Mouse (Mus musculus) hindbrain, embryonic 11.5 days (tissue): Measurements from ENCODE around the gene Tgfbi. TPM values are rescaled to one million over a fixed set of nuclear protein-coding genes. Genes with fewer than 3 reads are reported as not detected.

Source experiments
- ATAC-seq: fragments of 200-750 bp; cut with Nextera tagmentation; 2 replicates; pipeline ENCODE4 v1.8.0; 2017; ENCODE audit warnings: mild to moderate bottlenecking, moderate TSS enrichment, moderate library complexity; ENCODE audit not compliant: low FRiP score
- DNase-seq: peaks from one replicate; pipeline ENCODE4 v3.0.0-alpha.2; 2015; ENCODE audit warnings: low spot score
- H3K27ac ChIP-seq: fragments of 300-500 bp; sonication (generic); 2 replicates; pipeline ENCODE4 v1.5.1; 2014; ENCODE audit warnings: mild to moderate bottlenecking, low read depth, low read length
- H3K27me3 ChIP-seq: fragments of 300-500 bp; sonication (generic); 2 replicates; pipeline ENCODE4 v1.6.1; 2014; ENCODE audit warnings: mild to moderate bottlenecking, low read length, moderate library complexity, mixed read lengths; ENCODE audit not compliant: control insufficient read depth, insufficient read depth
- H3K36me3 ChIP-seq: fragments of 300-500 bp; sonication (generic); 2 replicates; pipeline ENCODE4 v1.6.1; 2014; ENCODE audit warnings: mild to moderate bottlenecking, low read length, moderate library complexity, mixed read lengths; ENCODE audit not compliant: control insufficient read depth, insufficient read depth
- H3K4me1 ChIP-seq: fragments of 300-500 bp; sonication (generic); replicated peaks from 2 replicates; pipeline ENCODE4 v1.6.1; 2014; ENCODE audit warnings: low read length, mixed read lengths; ENCODE audit not compliant: control insufficient read depth, insufficient read depth
- H3K4me2 ChIP-seq: fragments of 300-500 bp; sonication (generic); replicated peaks from 2 replicates; pipeline ENCODE4 v1.6.1; 2014; ENCODE audit warnings: mild to moderate bottlenecking, low read depth, low read length
- H3K4me3 ChIP-seq: fragments of 300-500 bp; sonication (generic); 2 replicates; pipeline ENCODE4 v1.5.1; 2014; ENCODE audit warnings: low read depth, low read length
- H3K9ac ChIP-seq: fragments of 300-500 bp; sonication (generic); 2 replicates; pipeline ENCODE4 v1.6.1; 2014; ENCODE audit warnings: low read depth, low read length
- H3K9me3 ChIP-seq: fragments of 300-500 bp; sonication (generic); 2 replicates; pipeline ENCODE4 v1.6.1; 2016; ENCODE audit warnings: low read length; ENCODE audit not compliant: control insufficient read depth
- WGBS: fragments of 180-500 bp; shearing (Covaris S2); extraction: QIAGEN DNeasy Blood & Tissue Kit; methylation state at CpG from one replicate; pipeline ENCODE4 v1.1.7; 2014; 5-methylcytosine and 5-hydroxymethylcytosine counted together
- polyA plus RNA-seq: library from polyadenylated mRNA; unstranded; fragments of >200 nt; fragmentation: Nextera tagmentation; extraction: Ambion mirVana; gene quantifications from 2 replicates; pipeline ENCODE4 v1.2.1, GENCODE M21; 2014

The Tgfbi gene
- polyA plus RNA-seq, 1 experiment from 2014 or later, result 40.0 TPM

DNA sequence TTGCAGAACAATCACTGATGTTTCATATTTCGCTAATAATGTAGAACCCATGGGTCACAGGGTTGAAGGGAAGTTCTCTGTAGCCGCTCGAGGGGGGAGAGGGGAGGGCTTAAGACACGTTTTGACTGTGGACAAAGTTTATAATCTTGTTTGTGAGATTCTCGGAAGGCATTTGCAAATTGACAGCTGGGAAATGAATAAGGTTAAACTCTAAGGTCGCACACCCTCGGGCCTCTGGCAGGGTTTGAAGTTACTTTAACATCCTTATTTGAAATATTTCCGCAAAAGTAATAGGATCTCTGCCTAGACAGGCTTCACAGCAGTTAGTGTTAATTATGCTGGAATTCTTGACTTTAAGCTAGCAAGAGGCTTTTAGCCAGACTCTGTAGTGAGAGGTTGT, 43.1 kb downstream of the Tgfbi start:
- H3K27ac ChIP-seq, result no peak overlapping the region
- no peak overlapping the region for H3K9ac ChIP-seq
- DNase-seq (no peak), ATAC-seq (no peak)
- H3K4me3 ChIP-seq, result no peak overlapping the region
- peaks cover 3% of the 10 kb centered on the region; the same call in 1 of the 2 replicates for H3K4me1 ChIP-seq
- H3K4me2 ChIP-seq, result no peak overlapping the region
- H3K36me3 ChIP-seq, result no peaks in the 10 kb centered on the region
- H3K9me3 ChIP-seq, result no peaks in the 10 kb centered on the region
- WGBS, result 56% methylated on average over 8 of the region's 8 CpGs
- H3K27me3 ChIP-seq, result no peaks in the 10 kb centered on the region

DNA sequence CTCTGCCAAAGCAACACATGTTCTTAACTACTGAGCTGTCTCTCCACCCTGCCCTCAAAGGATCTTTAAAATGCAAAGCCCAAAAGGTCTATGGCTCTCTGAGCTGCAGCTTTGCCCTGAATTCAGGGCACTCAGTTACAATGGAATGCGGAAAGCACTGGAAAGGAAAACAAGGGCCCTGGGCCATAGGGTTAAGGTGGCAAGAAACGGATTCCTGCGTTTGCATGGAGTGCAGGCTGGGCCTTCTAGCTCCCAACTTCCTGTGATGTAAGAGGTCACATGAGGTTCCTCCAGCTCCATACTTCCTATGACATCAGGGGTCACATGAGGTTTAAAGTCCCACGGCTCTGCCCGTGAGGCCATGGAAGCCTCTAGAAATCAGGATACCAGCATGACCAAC, 44.9 kb downstream of the Tgfbi start:
- no peak for ATAC-seq
- no peak overlapping the region for H3K27ac ChIP-seq
- WGBS, result 79% methylated on average over 5 of the region's 5 CpGs

DNA sequence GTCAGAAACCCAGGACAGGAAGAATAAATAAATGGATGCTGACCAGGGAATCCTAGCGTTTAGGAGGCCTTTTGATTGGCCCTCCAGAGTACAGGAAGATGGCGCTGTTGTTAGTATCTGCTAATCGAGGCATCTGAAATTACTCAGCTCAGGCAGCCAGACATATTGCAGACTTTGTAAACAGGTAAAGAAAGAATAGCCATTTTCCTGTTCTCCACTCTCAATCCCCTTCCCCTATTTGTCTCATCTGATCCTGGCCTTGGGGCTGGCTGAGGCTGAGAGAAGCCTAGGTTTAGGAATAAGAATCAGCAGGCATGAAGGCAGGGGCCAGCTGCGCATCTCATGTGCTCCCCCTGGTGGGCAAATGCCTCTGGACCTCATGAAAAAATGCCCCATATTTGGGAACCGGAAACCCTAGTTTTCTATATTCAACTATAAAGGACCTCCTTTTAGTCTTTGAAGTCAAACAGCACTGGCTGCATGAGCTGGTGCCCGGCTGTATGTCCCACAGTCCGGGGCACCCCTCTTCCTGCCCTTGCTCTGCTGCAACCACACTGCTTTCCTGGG, 48.7 kb downstream of the Tgfbi start:
- H3K9ac ChIP-seq, result no peak overlapping the region
- H3K4me1 ChIP-seq, result no peaks in the 10 kb centered on the region
- H3K27me3 ChIP-seq, result no peaks in the 10 kb centered on the region
- no peaks in the 10 kb centered on the region for H3K36me3 ChIP-seq
- H3K4me3 ChIP-seq, result no peak overlapping the region
- DNase-seq (peak; percentile 89), ATAC-seq (no peak)
- H3K9me3 ChIP-seq, result no peaks in the 10 kb centered on the region
- 38% methylated on average over 7 of the region's 7 CpGs for WGBS
- no peak overlapping the region for H3K4me2 ChIP-seq
- H3K27ac ChIP-seq, result no peak overlapping the region

More for the DNA sequence above, 44.9 kb downstream of the Tgfbi start:
- Histone ChIP-seq H3K36me3 (no peaks in the 10 kb centered on the region), H3K4me1 (no peaks in the 10 kb centered on the region), H3K27me3 (no peaks in the 10 kb centered on the region), H3K9me3 (no peaks in the 10 kb centered on the region), H3K4me2 (no peak overlapping the region), H3K4me3 (no peak overlapping the region), H3K9ac (no peak overlapping the region)
- no peak for DNase-seq

DNA sequence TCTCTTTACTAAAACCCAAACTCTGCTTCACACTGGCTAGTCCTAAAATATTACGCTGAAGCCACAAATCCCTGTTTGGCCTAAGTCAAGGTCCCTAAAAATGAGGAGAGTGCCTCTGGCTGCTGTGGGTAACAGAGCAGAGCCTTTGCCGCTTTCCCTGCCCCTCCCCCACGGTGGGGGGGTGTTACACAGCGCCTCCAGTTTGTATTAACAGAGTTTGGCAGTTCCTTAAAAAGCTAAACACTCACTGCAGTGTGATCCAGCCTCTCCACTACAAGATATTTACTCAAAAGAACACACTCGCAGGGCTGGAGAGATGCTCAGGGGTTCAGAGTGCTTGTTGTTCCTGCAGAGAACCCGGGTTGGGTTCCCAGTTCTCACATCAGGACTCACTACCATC, 49.6 kb downstream of the Tgfbi start:
- ATAC-seq (no peak), DNase-seq (no peak)
- Histone ChIP-seq H3K27ac (no peak overlapping the region), H3K36me3 (no peaks in the 10 kb centered on the region), H3K4me3 (no peak overlapping the region), H3K27me3 (no peaks in the 10 kb centered on the region), H3K9ac (no peak overlapping the region), H3K4me2 (no peak overlapping the region), H3K9me3 (no peaks in the 10 kb centered on the region), H3K4me1 (no peaks in the 10 kb centered on the region)
- WGBS, result 69% methylated on average over 6 of the region's 6 CpGs

DNA sequence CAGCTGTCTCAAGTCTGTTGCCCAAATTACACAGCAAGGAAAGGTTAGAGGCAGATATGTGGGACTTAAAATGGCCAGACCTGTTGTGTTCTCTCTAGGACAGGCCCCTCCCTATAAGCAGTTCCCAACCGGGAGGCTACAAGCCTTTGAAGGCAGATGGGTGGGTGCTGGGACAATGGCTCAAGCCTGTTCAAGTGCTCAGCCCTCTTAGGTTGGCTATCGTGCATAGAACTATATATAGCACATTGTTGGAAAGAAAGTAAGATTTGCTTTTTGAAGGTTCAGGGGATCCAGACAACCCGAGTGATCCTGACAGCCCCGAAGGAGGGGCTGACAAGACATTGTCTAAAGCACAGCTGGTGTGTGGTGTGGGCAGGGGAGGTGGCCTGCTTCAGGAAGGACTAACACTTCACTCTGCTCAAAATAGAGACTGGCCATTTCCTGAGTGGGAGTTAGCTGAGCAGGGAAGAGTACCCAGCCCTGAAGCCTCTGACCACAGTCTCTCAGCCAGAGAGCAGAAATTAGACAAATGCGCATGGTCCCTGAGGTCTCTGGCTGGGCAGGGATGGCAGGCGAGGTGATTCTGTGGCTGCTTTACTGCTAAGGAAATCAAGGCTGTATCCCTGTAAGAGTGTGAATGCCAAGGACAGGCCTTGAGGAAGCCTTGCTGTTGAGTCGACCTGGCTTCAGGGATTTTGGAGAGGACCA, 52.7 kb downstream of the Tgfbi start:
- Histone ChIP-seq H3K27me3 (no peaks in the 10 kb centered on the region), H3K9ac (no peak overlapping the region), H3K36me3 (no peaks in the 10 kb centered on the region), H3K9me3 (no peaks in the 10 kb centered on the region), H3K27ac (no peak overlapping the region), H3K4me2 (no peak overlapping the region), H3K4me1 (no peaks in the 10 kb centered on the region), H3K4me3 (no peak overlapping the region)
- WGBS, result 70% methylated on average over 7 of the region's 7 CpGs
- ATAC-seq (no peak), DNase-seq (no peak)

DNA sequence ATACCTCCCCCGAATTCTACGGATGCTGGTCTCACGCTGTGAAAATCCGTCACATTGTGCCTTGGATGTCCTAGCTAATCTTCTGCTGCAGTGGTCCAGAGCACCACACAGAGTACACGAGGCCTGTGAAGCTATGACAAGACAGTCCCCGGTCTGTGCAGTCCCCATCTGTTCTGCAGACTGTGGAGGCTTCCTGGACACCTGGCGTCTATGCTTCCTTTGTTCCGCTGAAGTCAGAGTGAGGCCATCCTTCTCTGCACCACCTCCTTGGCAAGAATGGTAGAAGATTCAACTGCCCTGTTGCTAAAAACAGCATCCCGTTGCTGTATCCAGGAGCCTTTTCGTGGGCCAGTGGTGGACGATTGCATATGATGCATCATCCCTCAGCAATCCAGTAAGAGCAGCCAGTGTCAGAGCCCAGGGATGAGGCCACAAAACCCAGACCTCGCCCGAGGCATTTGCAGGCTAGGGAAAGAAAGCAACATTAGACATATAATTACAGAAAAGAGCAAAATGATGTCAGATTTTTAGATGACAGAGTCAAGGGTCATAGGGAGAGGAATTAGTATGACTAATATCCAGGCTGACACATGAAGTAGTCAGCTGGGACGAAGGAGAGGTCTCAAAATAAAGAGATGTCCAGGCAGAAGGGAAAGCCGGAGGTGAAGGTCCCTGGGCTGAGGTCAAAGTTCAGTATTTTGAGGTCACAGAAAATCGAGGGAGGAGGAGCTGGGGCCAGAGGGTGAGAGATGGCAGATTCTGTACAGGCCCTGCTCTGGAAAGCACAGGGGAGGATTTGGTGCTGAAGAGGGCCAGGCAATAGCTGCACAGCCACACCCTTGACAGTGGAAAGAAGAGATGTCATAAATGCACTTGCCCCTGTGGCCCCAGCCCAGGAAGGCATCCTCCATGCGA, 55.2 kb downstream of the Tgfbi start:
- H3K9me3 ChIP-seq, result no peaks in the 10 kb centered on the region
- no peak overlapping the region for H3K27ac ChIP-seq
- H3K4me1 ChIP-seq, result no peaks in the 10 kb centered on the region
- H3K9ac ChIP-seq, result no peak overlapping the region
- no peaks in the 10 kb centered on the region for H3K27me3 ChIP-seq
- WGBS, result 70% methylated on average over 17 of the region's 17 CpGs
- H3K36me3 ChIP-seq, result no peaks in the 10 kb centered on the region
- H3K4me2 ChIP-seq, result no peak overlapping the region
- no peak overlapping the region for H3K4me3 ChIP-seq
- DNase-seq (no peak), ATAC-seq (no peak)

DNA sequence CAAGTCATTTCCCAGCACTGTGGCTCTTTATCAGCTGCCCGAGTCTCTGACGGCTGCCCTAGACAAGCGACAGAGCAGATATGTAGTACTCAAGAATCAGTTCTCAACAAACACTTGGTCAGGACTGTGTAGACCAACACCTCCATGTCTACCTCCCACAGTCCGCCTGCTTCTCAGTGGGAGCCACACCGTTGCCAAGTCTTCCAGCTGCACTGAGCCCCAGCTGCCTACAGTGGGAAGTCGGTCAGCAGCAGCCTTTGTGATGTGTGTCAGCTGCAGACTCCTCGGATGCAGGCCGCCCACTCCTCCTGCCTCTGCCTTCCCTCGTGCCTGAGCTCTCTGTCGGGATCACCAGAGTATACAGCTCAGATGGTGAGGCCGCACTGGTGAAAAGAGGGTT, 61.9 kb downstream of the Tgfbi start:
- Histone ChIP-seq H3K4me1 (no peaks in the 10 kb centered on the region), H3K36me3 (no peaks in the 10 kb centered on the region), H3K4me2 (no peak overlapping the region), H3K27ac (no peak overlapping the region), H3K9ac (no peak overlapping the region), H3K9me3 (no peaks in the 10 kb centered on the region), H3K4me3 (no peak overlapping the region), H3K27me3 (no peaks in the 10 kb centered on the region)
- WGBS, result 58% methylated on average over 11 of the region's 11 CpGs
- ATAC-seq (no peak), DNase-seq (no peak)

DNA sequence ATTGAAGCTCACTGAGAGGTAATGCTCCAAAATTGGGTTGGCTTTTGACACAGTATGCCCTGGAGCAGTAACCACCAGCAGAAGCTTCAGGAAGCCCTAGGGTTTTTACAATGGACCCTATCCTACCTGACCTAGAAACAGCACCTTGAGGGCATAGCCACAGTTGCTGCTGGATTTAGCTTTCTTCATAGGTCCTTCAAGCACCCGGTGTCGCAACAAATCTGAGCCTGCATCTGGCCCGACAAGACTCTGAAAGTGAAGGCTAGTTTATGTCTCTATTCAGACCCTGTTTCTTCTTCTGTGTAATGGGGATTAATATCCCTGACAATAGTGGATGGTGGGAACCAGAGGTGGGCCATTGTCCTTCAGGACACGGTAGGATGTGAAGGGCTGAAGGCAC, 68.4 kb downstream of the Tgfbi start:
- no peak overlapping the region for H3K4me2 ChIP-seq
- no peak overlapping the region for H3K4me3 ChIP-seq
- no peaks in the 10 kb centered on the region for H3K4me1 ChIP-seq
- no peak for DNase-seq
- no peak overlapping the region for H3K9ac ChIP-seq
- no peaks in the 10 kb centered on the region for H3K27me3 ChIP-seq
- no peaks in the 10 kb centered on the region for H3K36me3 ChIP-seq
- no peak overlapping the region for H3K27ac ChIP-seq
- no peak for ATAC-seq
- WGBS, result 81% methylated on average over 4 of the region's 4 CpGs
- H3K9me3 ChIP-seq, result no peaks in the 10 kb centered on the region
